ENCODE assay signal across 14 mouse cellular contexts in the genomic region with DNA sequence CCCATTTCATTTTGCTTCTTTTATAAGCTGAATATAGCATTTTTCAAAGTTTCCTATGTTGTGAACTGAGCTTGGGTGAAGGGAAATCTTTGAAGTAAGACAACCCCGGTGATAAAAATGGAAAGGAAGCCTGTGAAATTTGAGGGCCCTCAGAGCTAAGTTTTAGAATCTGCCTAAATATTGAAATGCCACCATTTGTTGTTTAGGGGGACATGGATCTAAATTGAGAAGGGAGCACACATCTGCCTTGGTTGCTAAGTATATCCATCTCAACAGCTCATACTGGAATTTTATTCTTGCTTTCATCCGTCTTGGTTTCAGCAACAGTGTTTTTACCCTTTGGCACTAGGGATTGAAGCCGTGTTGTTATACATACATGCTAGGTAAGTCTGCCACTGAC.
"Had no signal": no experiment of that assay in that cellular context is flagged by ENCODE, and none has a peak within 500 bp of the region (broad histone marks: within the 10 kb centered on the region; RNA-seq: fewer than 3 reads in every experiment).

No protein-coding gene starts in this region.

- ATAC-seq: midbrain, embryonic 13.5 days; midbrain, embryonic 15.5 days had no signal

- H3K4me3 ChIP-seq: megakaryocyte, embryonic 14.5 days; midbrain, embryonic 13.5 days; midbrain, embryonic 15.5 days; neural tube, embryonic 12.5 days; stomach, embryonic 15.5 days had no signal

- H3K27ac ChIP-seq: macrophage; midbrain, embryonic 13.5 days; midbrain, embryonic 15.5 days; neural tube, embryonic 12.5 days; stomach, embryonic 15.5 days; stomach, postnatal 0 days had no signal

- DNase-seq: lung, adult 18-20 months; lung, embryonic 14.5 days; lung, postnatal 10 days; right cerebral cortex, postnatal 14 days; thymus, adult 18-20 months; thymus, postnatal 14 days; thymus, postnatal 36 days had no signal
